Mouse (Mus musculus): Measurements from ENCODE around the gene Phc2.

DNA sequence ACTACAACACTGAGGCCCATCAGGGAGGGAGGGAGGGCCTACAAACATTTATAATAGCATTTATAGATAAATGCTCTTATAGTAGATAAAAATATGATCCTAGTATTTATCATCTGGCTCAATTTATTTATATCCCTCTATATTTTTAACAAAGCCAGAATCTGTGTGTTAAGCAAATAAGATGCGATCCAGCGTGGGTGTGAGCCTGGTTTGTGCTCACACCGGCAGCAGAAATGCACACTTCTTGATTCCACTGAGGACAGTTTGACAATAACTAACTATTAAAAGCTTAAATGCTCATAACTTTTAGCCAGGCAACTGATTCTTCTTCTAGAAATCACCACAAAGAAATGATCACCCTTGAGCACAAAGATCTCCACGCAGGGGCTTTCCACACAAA, 133.6 kb downstream of the Phc2 start:
- no peak for TF ChIP-seq EP300 (optimal IDR thresholded peaks at IDR 0.05)
- TF ChIP-seq CTCF (IDR thresholded peaks at IDR 0.05; ENCODE audit: low read depth): no peak

All from stomach, postnatal 0 days (tissue).